Mouse (Mus musculus) megakaryocyte, embryonic 14.5 days (primary cell): ENCODE measurements around the gene Flot1. TPM values are rescaled to one million over a fixed set of nuclear protein-coding genes. Genes with fewer than 3 reads are reported as not detected.

ENCODE experiments used
- H3K27me3 ChIP-seq: replicated peaks from 2 replicates; pipeline ENCODE3; 2012; ENCODE audit warnings: inconsistent platforms
- H3K36me3 ChIP-seq: replicated peaks from 2 replicates; pipeline ENCODE3; 2012; ENCODE audit warnings: low read length, inconsistent platforms, mixed read lengths
- H3K4me1 ChIP-seq: 2 replicates; pipeline ENCODE4 v1.6.1; 2012; ENCODE audit warnings: inconsistent platforms
- H3K4me3 ChIP-seq: replicated peaks from 2 replicates; pipeline ENCODE3; 2012; ENCODE audit warnings: moderate library complexity, mild to moderate bottlenecking, inconsistent platforms
- H3K9me3 ChIP-seq: 2 replicates; pipeline ENCODE4 v1.6.1; 2012; ENCODE audit warnings: inconsistent platforms
- FLI1 ChIP-seq: IDR thresholded peaks from 2 replicates; pipeline ENCODE4 v1.6.1; 2012; ENCODE audit warnings: low read length, inconsistent platforms, mixed read lengths
- GATA1 ChIP-seq: IDR thresholded peaks from 3 replicates; pipeline ENCODE4 v1.6.1; 2012; ENCODE audit warnings: mixed read lengths, low read length, inconsistent platforms, borderline replicate concordance
- polyA plus RNA-seq: library from polyadenylated mRNA; stranded (reverse); fragments of >175 nt; gene quantifications from 2 replicates; pipeline ENCODE4 v1.2.3, GENCODE M21; 2012; ENCODE audit warnings: low replicate concordance; ENCODE audit not compliant: insufficient read depth

Flot1 gene
- polyA plus RNA-seq, 1 experiment: 163 TPM

- Histone ChIP-seq H3K9me3 (no peaks in the 10 kb centered on the region), H3K4me3 (peak within 1 kb of the TSS; percentile 97), H3K4me1 (peaks cover 87% of the 10 kb centered on the region), H3K27me3 (peaks cover 19% of the 10 kb centered on the region), H3K36me3 (no peaks in the 10 kb centered on the region)
- TF ChIP-seq FLI1 (no peak), GATA1 (no peak)
Observed at GRCm38 (mm10) chr17:35865481-35866280, 42.7 kb downstream of the Flot1 start, which contains the start of gene Ppp1r18. TSS of gene Ppp1r18 (plus strand) at chr17:35865593.

DNA sequence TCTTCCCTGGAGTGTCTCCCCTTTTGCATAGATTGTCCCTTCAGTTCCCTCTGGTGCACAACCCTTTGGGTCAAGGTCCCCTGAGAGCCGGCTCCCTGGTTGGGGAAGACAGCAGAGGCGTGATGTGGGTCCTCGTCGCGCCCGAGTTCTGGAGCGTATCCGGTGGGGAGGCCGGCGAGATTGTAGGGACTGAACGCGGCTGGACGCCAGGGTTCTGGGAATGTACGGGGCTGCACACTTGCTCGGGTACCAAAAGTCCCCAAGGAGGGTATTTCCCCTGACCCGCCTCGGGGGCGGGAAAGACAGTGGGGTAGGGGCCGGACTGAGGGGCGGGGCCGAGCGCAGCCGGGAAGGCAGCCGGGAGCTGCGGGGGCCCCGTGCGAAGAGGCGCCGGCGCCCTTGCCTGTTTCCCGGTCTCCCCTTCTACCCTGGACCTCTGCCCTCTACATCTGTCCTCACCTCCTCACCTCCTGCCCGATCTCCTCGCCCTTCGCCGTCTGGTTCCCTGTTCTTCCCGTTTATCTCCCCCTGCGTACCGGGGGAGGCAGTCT lies 43.3 kb downstream of the Flot1 start:
- no peaks in the 10 kb centered on the region for H3K9me3 ChIP-seq
- peaks cover 19% of the 10 kb centered on the region for H3K27me3 ChIP-seq
- TF ChIP-seq FLI1 (no peak), GATA1 (no peak)
- H3K4me3 ChIP-seq: peak overlapping the region; percentile 97
- H3K4me1 ChIP-seq: peaks cover 85% of the 10 kb centered on the region
- peaks cover 5% of the 10 kb centered on the region for H3K36me3 ChIP-seq

DNA sequence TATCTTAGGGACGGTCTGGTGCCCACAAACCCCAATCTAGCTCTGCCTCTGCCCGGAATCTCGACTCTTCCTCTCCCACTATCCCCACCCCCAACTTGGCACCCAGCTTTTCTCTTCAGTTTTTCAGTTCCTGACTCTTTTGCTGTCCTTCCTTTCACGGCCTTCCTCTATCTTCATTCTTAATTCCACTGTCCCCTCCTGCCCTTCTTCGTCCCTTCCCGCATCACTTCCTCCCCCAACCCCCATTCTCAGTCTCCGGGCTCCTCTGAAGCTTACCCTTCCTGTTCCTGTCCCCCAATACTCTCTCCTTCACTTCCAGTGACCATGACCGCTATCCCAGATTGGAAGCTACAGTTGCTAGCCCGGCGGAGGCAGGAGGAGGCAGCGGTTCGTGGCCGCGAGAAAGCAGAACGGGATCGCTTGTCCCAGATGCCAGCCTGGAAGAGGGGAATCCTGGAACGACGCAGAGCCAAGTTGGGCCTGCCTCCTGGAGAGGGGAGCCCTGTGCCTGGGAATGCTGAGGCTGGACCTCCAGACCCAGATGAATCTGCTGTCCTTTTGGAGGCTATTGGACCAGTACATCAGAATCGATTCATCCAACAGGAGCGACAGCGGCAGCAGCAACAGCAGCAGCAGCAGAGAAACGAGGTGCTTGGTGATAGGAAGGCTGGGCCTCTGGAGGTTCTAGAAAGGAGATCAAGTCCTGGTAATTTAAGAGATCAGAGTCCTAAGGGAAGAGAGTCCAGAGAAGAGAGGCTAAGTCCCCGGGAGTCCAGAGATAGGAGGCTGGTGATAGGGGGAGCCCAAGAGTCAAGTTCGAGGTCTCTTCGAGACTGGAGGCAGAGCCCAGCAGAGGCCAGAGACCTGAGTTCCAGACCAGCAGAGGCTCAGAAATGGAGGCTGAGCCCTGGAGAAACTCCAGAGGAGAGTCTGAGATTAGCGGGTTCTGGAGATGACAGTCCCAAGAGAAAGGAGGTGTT lies 44.2 kb downstream of the Flot1 start:
- peaks cover 19% of the 10 kb centered on the region for H3K27me3 ChIP-seq
- no peaks in the 10 kb centered on the region for H3K9me3 ChIP-seq
- H3K36me3 ChIP-seq: peaks cover 10% of the 10 kb centered on the region
- TF ChIP-seq GATA1 (no peak), FLI1 (no peak)
- H3K4me1 ChIP-seq: peaks cover 86% of the 10 kb centered on the region
- peak overlapping the region; percentile 97 for H3K4me3 ChIP-seq

- Histone ChIP-seq H3K9me3 (no peaks in the 10 kb centered on the region), H3K36me3 (peaks cover 20% of the 10 kb centered on the region), H3K4me3 (peak overlapping the region; percentile 97), H3K27me3 (peaks cover 14% of the 10 kb centered on the region), H3K4me1 (peaks cover 91% of the 10 kb centered on the region)
- TF ChIP-seq GATA1 (no peak), FLI1 (no peak)
Observed at GRCm38 (mm10) chr17:35868165-35868820, 45.3 kb downstream of the Flot1 start.

DNA sequence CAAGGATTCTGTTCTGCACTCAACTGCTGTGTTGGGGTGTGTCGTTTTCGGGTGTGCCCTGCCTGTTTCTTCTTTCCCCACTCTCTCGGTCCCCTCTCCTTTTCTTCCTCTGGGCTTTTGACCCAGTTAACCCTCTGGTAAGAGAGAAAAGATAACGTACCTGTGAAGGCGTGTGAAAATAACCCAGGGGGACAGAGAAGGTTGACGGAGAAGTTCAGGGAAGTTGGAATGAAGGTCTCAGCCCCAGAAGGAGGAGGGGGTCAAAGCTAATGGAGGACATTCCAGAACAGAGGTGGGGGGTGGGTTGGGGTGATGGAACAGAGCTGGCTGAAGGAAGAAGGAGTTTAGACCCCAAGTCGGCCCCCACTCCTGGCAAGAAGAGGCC lies 45.9 kb downstream of the Flot1 start:
- Histone ChIP-seq H3K4me1 (peaks cover 93% of the 10 kb centered on the region), H3K27me3 (peaks cover 7% of the 10 kb centered on the region), H3K9me3 (no peaks in the 10 kb centered on the region), H3K4me3 (peak overlapping the region; percentile 97), H3K36me3 (peaks cover 27% of the 10 kb centered on the region)
- TF ChIP-seq GATA1: no peak
- TF ChIP-seq FLI1: no peak

DNA sequence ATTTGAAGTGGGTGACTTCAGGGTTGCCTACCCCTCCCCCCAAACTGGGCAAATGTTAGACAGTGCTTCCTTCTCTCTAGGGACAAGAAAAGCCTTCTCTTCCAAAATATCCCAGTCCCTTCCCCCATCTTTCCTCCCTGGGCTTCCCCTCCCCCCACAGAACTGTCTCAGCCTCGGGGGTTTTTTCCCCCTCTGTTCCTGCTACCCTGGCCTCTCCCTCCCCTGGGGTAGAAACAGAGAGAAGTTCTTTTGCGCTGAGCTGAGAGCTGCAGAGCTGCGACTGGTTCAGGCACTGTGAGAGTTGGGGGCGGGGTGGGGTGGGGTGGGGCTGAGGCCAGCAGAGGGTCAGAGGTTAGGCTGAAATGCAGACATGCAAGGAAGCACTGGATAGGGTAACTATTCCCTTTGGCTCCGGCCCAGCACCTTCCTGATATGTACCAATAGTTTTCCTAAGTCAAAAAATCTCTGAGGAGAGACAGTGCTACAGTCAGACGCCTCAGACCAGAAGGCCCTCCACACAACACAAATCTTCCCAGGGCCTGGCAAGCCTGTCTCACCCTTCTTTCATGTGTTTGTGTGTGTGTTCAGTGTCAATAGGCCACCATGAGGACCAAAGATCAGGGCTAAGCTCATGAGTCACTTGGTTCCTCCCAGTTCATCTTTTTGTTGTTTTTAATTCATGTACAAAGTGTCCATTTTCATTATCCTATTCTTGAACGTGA lies 46.5 kb downstream of the Flot1 start:
- peaks cover 93% of the 10 kb centered on the region for H3K4me1 ChIP-seq
- peak overlapping the region; percentile 97 for H3K4me3 ChIP-seq
- peaks cover 2% of the 10 kb centered on the region for H3K27me3 ChIP-seq
- H3K36me3 ChIP-seq: peaks cover 32% of the 10 kb centered on the region
- TF ChIP-seq FLI1 (no peak), GATA1 (no peak)
- H3K9me3 ChIP-seq: no peaks in the 10 kb centered on the region

DNA sequence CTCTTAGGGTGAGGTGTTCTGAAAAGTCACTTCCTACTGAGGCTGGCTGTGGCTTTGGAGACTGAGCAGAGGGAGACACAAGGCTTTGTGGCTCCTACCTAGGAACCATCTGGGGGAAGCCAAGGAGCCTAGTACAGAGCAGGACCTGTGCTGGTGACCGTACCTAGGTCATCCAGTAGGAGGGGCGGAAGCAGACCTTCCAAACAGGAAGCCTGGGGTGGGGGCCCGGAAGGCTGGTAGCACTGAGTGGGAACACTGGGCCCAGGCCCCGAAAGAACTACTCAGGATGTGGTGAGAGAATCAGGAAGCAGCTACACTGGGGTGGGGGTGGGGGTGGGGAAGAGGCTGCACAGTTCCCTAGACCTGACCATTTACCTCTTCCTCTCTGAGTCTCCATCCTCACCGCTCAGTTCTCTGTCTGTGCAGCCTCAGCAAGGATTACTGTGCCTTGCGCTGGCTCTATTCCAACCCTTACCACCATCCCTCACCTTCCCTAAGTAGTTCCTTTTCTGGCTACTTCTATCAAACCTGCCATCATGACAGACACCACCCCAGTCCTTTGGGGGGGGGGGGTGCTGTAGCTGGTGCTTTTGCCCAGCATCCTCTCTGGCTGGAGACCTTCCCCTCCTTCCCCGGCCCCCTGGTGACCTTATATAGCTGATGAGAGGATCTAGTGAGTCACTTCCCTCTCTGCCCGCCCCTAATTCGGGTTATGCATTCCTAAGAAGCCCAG lies 47.3 kb downstream of the Flot1 start:
- Histone ChIP-seq H3K27me3 (no peaks in the 10 kb centered on the region), H3K4me1 (peaks cover 90% of the 10 kb centered on the region), H3K4me3 (peak overlapping the region; percentile 97), H3K36me3 (peaks cover 40% of the 10 kb centered on the region), H3K9me3 (no peaks in the 10 kb centered on the region)
- no peak for TF ChIP-seq GATA1
- TF ChIP-seq FLI1: peak; percentile 80; the same call in 1 of the 2 replicates

DNA sequence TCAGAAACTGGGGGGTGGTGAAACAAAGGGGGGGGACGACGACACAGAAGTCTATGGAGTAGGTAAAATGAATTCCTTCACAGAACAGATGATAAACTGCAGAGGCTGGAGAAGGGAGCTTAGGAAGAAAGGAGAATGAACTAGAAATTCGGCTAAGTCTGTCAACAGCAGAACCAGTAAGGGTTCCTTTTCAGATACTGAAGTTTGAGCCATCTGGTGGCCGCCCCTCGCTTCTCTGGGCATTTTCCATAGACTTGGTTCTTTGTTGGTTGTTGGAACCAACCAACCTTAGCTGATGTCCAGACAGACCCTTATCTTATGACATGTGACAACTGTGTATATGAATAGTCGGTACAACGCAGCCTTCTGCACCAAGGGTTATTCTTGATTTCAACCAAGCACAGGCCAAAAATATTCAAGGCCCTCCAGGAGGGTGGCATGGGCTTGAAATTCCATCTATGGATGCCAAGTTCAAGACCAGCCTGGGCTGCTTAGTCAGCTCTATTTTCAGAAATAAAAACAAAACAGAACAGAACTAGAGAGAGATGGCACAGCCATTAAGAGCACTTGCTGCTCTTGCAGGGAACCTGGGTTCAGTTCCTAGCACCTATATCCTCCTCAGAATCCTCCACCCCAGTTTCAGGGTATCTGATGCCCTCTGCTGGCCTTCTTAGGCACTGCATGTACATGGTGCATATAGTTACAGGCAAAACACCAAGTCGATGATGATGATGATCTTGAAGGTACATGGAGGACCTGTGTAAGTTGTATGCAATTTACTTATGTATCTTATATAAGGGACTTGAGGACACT lies 48.1 kb downstream of the Flot1 start:
- peaks cover 46% of the 10 kb centered on the region for H3K36me3 ChIP-seq
- peak overlapping the region; percentile 97 for H3K4me3 ChIP-seq
- no peaks in the 10 kb centered on the region for H3K27me3 ChIP-seq
- TF ChIP-seq GATA1: no peak
- no peak for TF ChIP-seq FLI1
- no peaks in the 10 kb centered on the region for H3K9me3 ChIP-seq
- H3K4me1 ChIP-seq: peaks cover 82% of the 10 kb centered on the region
